ENCODE assay signal across 8 mouse cellular contexts in genomic region chr9:77756076-77756475, GRCm38 (mm10). TPM values are rescaled to one million over a fixed set of nuclear protein-coding genes. Genes with fewer than 3 reads are reported as not detected.
A peak's percentile ranks its signal among the peaks of the same experiment; 100 is the strongest.
DNase-seq lines count a peak whose midpoint lies in the region; ATAC-seq and TF ChIP-seq lines count a peak whose summit lies in the region.

No protein-coding gene starts in this region.

- H3K36me3 ChIP-seq in ES-Bruce4 (ENCODE audit: control insufficient read depth, insufficient read depth, low read length, poor library complexity, severe bottlenecking): peaks cover 11% of the 10 kb centered on the region
- no peaks in the 10 kb centered on the region for H3K36me3 ChIP-seq in embryonic facial prominence, embryonic 14.5 days (ENCODE audit: control insufficient read depth, insufficient read depth, low read length)
- no peaks in the 10 kb centered on the region for H3K36me3 ChIP-seq in intestine, embryonic 15.5 days
- no peaks in the 10 kb centered on the region for H3K36me3 ChIP-seq in midbrain, postnatal 0 days (ENCODE audit: insufficient read depth, low read length)

- no peak for TF ChIP-seq EP300 in ES-Bruce4 (IDR thresholded peaks at IDR 0.05; ENCODE audit: insufficient read depth, low read depth, low read length)

- no peaks in the 10 kb centered on the region for H3K27me3 ChIP-seq in ES-Bruce4 (ENCODE audit: control insufficient read depth, insufficient read depth, low read length, poor library complexity, severe bottlenecking)
- H3K27me3 ChIP-seq in embryonic facial prominence, embryonic 14.5 days (replicated peaks; ENCODE audit: control insufficient read depth, insufficient read depth, low read length): no peaks in the 10 kb centered on the region
- H3K27me3 ChIP-seq in intestine, embryonic 15.5 days (replicated peaks): no peaks in the 10 kb centered on the region
- no peaks in the 10 kb centered on the region for H3K27me3 ChIP-seq in midbrain, postnatal 0 days (ENCODE audit: insufficient read depth, low read length)

- no peaks in the 10 kb centered on the region for H3K9me3 ChIP-seq in ES-Bruce4 (replicated peaks; ENCODE audit: control insufficient read depth, insufficient read depth, low read length, poor library complexity, severe bottlenecking)
- H3K9me3 ChIP-seq in embryonic facial prominence, embryonic 14.5 days (ENCODE audit: control insufficient read depth, low read length): no peaks in the 10 kb centered on the region
- H3K9me3 ChIP-seq in intestine, embryonic 15.5 days: no peaks in the 10 kb centered on the region
- no peaks in the 10 kb centered on the region for H3K9me3 ChIP-seq in midbrain, postnatal 0 days (ENCODE audit: low read length)

- H3K9ac ChIP-seq in ES-Bruce4 (ENCODE audit: low read depth, poor library complexity, severe bottlenecking): peak overlapping the region; percentile 70; the same call in 1 of the 2 replicates
- H3K9ac ChIP-seq in embryonic facial prominence, embryonic 14.5 days (ENCODE audit: low read depth, low read length): no peak overlapping the region
- no peak overlapping the region for H3K9ac ChIP-seq in intestine, embryonic 15.5 days
- no peak overlapping the region for H3K9ac ChIP-seq in midbrain, postnatal 0 days (replicated peaks; ENCODE audit: low read length, poor library complexity, severe bottlenecking)

- H3K4me1 ChIP-seq in ES-Bruce4 (ENCODE audit: control insufficient read depth, insufficient read depth, low read length): peaks cover 4% of the 10 kb centered on the region
- peaks cover 10% of the 10 kb centered on the region for H3K4me1 ChIP-seq in embryonic facial prominence, embryonic 14.5 days (ENCODE audit: control insufficient read depth, insufficient read depth, low read length)
- H3K4me1 ChIP-seq in intestine, embryonic 15.5 days (replicated peaks): peaks cover 7% of the 10 kb centered on the region
- peaks cover 5% of the 10 kb centered on the region; the same call in 1 of the 2 replicates for H3K4me1 ChIP-seq in midbrain, postnatal 0 days (ENCODE audit: insufficient read depth, low read length)

- no peak for ATAC-seq in embryonic facial prominence, embryonic 14.5 days (ENCODE audit: low read depth)
- no peak for ATAC-seq in intestine, embryonic 15.5 days
- no peak for ATAC-seq in midbrain, postnatal 0 days (ENCODE audit: low FRiP score)

- 31% methylated on average over 9 of the region's 9 CpGs for WGBS in embryonic facial prominence, embryonic 14.5 days
- 34% methylated on average over 9 of the region's 9 CpGs for WGBS in intestine, embryonic 15.5 days
- WGBS in midbrain, postnatal 0 days: 30% methylated on average over 9 of the region's 9 CpGs

- H3K4me3 ChIP-seq in ES-Bruce4 (ENCODE audit: low read depth, low read length): peak overlapping the region; percentile 55
- peak overlapping the region; percentile 82 for H3K4me3 ChIP-seq in embryonic facial prominence, embryonic 14.5 days (ENCODE audit: low read depth, low read length)
- 0 out of 2 replicates have a peak overlapping the region, but pooled peaks have one; percentile 82 for H3K4me3 ChIP-seq in intestine, embryonic 15.5 days (replicated peaks)
- no peak overlapping the region for H3K4me3 ChIP-seq in midbrain, postnatal 0 days (ENCODE audit: low read depth, low read length)

- TF ChIP-seq CTCF in ES-Bruce4 (IDR thresholded peaks at IDR 0.05; ENCODE audit: low read depth, low read length): no peak
- TF ChIP-seq CTCF in midbrain, postnatal 0 days (IDR thresholded peaks at IDR 0.05): peak; percentile 70

- peak; percentile 11 to 23 for DNase-seq in heart, adult 18-20 months
- DNase-seq in heart, adult 9 months (ENCODE audit: low spot score in 2 of 2): no peak
- DNase-seq in embryonic facial prominence, embryonic 14.5 days (ENCODE audit: low spot score): peak; percentile 50
- DNase-seq in midbrain, postnatal 0 days (ENCODE audit: low spot score): peak; percentile 51
- no peak for DNase-seq in left cerebral cortex, adult 11 months (ENCODE audit: low spot score)
- DNase-seq in layer of hippocampus, adult 11-12 months (ENCODE audit: low spot score): no peak

- H3K27ac ChIP-seq in ES-Bruce4 (ENCODE audit: insufficient read depth, low read length): no peak overlapping the region
- H3K27ac ChIP-seq in embryonic facial prominence, embryonic 14.5 days (replicated peaks; ENCODE audit: low read depth, low read length): no peak overlapping the region
- no peak overlapping the region for H3K27ac ChIP-seq in intestine, embryonic 15.5 days
- H3K27ac ChIP-seq in midbrain, postnatal 0 days (ENCODE audit: low read depth, low read length): no peak overlapping the region

- no peak for TF ChIP-seq POLR2A in ES-Bruce4 (IDR thresholded peaks at IDR 0.05; ENCODE audit: insufficient read depth, low read length)

- H3K4me2 ChIP-seq in embryonic facial prominence, embryonic 14.5 days (ENCODE audit: low read depth, low read length): peak overlapping the region; percentile 87
- peak overlapping the region; percentile 91 for H3K4me2 ChIP-seq in intestine, embryonic 15.5 days (replicated peaks)
- H3K4me2 ChIP-seq in midbrain, postnatal 0 days (ENCODE audit: low read depth, low read length, poor library complexity, severe bottlenecking): peak overlapping the region; percentile 88

RNA-seq across cellular contexts. Expression of gene Gclc, which starts 1.7 kb away (rescaled TPM):
- total RNA-seq in heart, adult 18-20 months (2021): 10 to 100 TPM; 11.6 to 13.5 TPM
- 50.5 and 53.1 TPM in 2 replicates for polyA plus RNA-seq in ES-Bruce4 (2011; ENCODE audit: insufficient read depth, insufficient read length, low read depth, missing spikeins)
- polyA plus RNA-seq in embryonic facial prominence, embryonic 14.5 days (2014; fragmentation: Nextera tagmentation; extraction: Ambion mirVana): 16.8 and 17.7 TPM in 2 replicates
- 13.0 and 13.5 TPM in 2 replicates for polyA plus RNA-seq in intestine, embryonic 15.5 days (2015; fragmentation: Nextera tagmentation; extraction: Ambion mirVana)
- total RNA-seq in midbrain, postnatal 0 days (2014; rRNA removed): 23.7 and 29.7 TPM in 2 replicates
- polyA plus RNA-seq in midbrain, postnatal 0 days (2015; fragmentation: Nextera tagmentation; extraction: Ambion mirVana): 13.3 and 15.7 TPM in 2 replicates

Comparison
In these comparisons a context has a peak if more than half of its experiments do, and no peak if none do; other contexts are left out.
1. DNase-seq: peak in heart, adult 18-20 months (2 of 2), embryonic facial prominence, embryonic 14.5 days (single experiment) and midbrain, postnatal 0 days (single experiment); none in heart, adult 9 months (0 of 2), left cerebral cortex, adult 11 months (single experiment) and layer of hippocampus, adult 11-12 months (single experiment).
2. Peak in every context shown above with its lines, with median percentiles within 50 percentile points of each other: H3K4me2 ChIP-seq.